Comparison of ENCODE assay signal across 16 mouse cellular contexts in genomic region chr15:32337810-32338209, GRCm38 (mm10).
"Had no signal": no experiment of that assay in that cellular context is flagged by ENCODE, and none has a peak within 500 bp of the region (broad histone marks: within the 10 kb centered on the region; RNA-seq: fewer than 3 reads in every experiment).

No protein-coding gene starts in this region.

- ATAC-seq: liver, embryonic 12.5 days; midbrain, embryonic 16.5 days had no signal

- H3K4me3 ChIP-seq: layer of hippocampus, adult 2 months; limb, embryonic 10.5 days; limb, embryonic 13.5 days; liver, embryonic 12.5 days; liver, embryonic 15.5 days; lung, embryonic 15.5 days; midbrain, embryonic 12.5 days had no signal

- H3K27ac ChIP-seq: kidney, postnatal 0 days; layer of hippocampus, adult 2 months; limb, embryonic 10.5 days; limb, embryonic 13.5 days; liver, embryonic 12.5 days; liver, embryonic 15.5 days; lung, embryonic 15.5 days; midbrain, embryonic 12.5 days had no signal

- H3K9ac ChIP-seq: limb, embryonic 13.5 days; liver, embryonic 12.5 days; liver, embryonic 15.5 days; lung, embryonic 15.5 days; midbrain, embryonic 12.5 days had no signal

- DNase-seq: kidney, postnatal 25 days; layer of hippocampus, adult 9-11 months; liver; lung, adult 18-20 months; lung, postnatal 10 days; lung, postnatal 36 days; thymus, postnatal 25 days had no signal

- H3K9me3 ChIP-seq: limb, embryonic 10.5 days; limb, embryonic 13.5 days; liver, embryonic 12.5 days; liver, embryonic 15.5 days; lung, embryonic 15.5 days; midbrain, embryonic 12.5 days had no signal

- H3K36me3 ChIP-seq: limb, embryonic 10.5 days; limb, embryonic 13.5 days; liver, embryonic 12.5 days; liver, embryonic 15.5 days; lung, embryonic 15.5 days; midbrain, embryonic 12.5 days had no signal

- H3K27me3 ChIP-seq: limb, embryonic 13.5 days; liver, embryonic 12.5 days; liver, embryonic 15.5 days; lung, embryonic 15.5 days; midbrain, embryonic 12.5 days had no signal

- H3K4me2 ChIP-seq: limb, embryonic 13.5 days; liver, embryonic 12.5 days; liver, embryonic 15.5 days; lung, embryonic 15.5 days; midbrain, embryonic 12.5 days had no signal

- H3K4me1 ChIP-seq: liver, embryonic 12.5 days; liver, embryonic 15.5 days had no signal
